Mouse (Mus musculus) ovary, postnatal 10 days (tissue): ENCODE measurements around the gene Reg4.

ENCODE experiments used
- DNase-seq: peaks from one replicate; pipeline ENCODE4 v3.0.0; 2022; ENCODE audit warnings: low spot score

The Reg4 gene

DNA sequence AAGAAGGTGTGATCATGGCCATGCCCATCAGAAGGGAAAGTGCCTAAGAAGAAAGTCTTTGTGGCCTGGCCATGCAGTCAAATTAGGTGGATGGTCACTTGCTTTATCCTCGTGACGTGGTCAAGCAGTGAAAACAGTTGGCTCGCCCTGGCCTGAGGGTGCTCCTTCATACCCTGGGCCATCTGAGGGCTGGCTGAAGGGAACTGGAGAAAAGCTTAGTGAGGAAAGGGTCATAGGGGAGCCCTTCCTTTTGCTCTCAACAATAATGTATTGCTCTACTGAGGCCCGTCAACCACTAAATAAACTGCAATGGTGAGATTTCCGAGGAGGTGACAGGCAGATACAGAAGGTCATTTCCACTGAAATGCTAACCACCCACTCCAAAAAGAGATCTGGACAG, 15.3 kb downstream of the Reg4 start:
- DNase-seq: no peak

DNA sequence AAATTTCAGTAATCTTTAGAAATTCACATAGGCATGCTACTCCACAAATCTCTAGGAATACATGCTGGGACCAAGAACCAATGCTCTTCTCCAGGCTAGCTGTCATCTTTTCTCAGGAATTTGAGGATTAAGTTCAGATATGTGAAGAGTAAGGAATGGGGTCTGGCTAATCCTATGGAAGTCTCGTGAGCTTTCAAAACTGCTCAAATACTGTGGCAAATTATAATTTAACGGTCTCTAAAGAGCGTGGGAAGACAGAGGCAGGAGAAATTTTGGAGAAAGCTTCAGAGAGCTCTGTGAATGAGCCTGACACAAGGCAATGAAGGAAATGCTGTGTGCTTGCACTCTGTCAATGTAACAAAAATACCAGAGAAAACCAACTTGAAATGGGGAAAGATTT, 16.2 kb downstream of the Reg4 start:
- DNase-seq: no peak

DNA sequence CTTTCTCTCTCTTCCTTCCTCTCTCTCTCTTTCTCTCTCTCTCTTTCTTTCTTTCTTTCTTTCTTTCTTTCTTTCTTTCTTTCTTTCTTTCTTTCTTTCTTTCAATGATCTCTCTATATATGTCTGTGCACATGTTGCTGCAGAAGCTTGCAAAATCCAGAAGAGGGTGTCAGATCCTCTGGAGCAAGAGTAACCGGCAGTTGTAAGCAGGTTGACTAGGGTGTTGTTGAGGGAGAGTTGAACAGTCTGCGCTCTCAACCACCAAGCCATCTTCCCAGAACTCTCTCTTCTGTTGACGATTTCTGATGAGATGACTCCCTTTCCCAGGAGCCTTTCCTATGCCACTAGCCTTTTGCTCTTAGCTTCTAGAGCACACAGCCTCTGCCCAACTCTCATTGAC, 20.1 kb downstream of the Reg4 start:
- no peak for DNase-seq

DNA sequence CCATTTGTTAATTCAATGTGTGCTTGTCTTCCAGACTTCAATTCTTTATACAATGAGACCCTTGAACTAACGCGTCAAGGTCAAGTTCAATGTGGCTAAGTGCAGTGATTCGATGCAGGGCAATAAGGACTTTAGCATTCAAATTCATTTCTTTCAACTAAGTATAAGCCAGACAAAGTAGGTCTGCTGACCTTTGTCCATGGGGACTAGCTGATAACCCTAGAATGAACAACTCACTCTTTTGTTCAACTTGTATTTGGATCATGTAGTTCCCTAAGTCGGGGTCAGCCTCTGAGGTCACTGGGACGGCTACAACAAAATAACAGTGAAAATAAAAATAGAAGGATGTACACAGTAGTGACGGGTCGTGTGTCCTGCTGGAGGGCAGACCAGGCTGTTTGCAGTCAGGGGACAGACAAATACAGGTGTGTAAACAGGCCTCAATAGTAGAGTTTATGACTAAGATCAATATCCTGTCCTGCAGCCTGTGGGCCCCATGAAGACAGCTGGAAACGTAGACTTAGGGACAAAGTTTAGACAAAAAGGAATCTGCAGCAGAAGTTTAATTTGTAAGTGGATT, 20.6 kb downstream of the Reg4 start:
- no peak for DNase-seq

DNA sequence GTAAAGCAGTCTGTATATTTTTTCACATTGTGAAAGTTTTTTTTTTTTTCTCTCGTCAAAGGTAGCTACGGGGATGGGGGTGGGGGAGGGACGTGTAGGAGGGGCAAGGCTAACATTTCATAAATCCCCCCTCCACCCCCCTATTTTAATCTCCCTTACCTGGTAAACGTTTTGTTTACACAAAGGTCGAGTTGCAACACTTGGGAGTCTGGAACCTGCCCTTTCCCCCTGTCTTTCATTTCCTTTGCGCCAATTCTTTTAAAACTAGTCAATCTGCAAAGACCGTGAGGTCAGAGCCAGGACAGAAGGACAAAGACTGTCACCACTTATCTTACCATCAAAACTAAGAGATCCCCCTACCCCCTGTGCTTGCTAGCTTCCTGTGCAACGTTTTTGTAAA, 23.9 kb downstream of the Reg4 start:
- no peak for DNase-seq

DNA sequence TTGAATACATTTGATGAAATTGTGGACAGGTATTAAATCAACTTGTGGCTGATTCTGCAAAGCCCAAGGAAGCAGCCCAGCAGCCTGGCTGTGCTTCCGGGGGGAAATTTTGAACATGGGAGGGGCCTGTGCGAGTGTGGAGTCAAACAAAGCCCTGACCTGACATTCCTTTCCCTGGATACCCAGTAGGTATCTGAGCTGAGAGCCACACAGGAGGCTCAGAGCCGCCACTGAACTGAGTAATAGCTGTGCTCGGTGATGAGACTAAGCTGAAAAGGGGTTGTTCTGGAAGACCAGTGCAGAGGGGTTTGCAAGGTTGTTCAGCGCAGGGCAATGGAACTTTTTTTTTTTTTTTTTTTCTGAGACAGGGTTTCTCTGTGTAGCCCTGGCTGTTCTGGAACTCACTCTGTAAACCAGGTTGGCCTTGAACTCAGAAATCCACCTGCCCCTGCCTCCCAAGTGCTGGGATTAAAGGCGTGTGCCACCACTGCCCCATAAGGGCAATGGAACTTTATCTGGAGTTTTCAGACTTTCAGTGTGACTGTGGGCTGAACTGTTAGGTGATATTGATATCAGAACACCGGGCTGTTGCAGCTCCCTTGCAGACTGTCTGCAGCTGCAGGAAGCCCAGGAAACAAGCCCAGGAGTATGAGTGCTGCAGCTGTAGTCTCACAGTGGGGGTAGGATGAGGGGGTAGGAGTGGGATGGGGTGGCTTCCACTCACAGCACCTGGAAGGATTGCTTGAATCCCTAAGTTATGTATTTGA, 25.2 kb downstream of the Reg4 start:
- no peak for DNase-seq

DNA sequence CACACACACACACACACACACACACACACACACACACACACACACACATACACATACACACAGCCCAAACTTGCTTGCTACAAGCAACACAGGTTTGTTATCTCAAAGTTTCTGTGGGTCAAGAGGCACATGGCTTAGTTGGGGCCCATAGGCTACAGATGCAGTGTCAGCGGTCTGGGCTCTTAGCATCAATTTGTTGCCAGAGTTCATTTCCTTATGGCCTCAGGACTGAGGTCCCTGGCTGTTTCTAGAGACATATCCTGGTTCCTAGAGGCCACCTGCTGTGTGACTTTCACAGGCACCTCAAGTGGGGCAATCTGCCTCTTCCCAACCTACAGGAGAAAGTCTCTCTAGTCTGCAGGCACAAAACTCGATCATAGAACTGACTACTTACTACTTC, 27.4 kb downstream of the Reg4 start:
- no peak for DNase-seq

DNA sequence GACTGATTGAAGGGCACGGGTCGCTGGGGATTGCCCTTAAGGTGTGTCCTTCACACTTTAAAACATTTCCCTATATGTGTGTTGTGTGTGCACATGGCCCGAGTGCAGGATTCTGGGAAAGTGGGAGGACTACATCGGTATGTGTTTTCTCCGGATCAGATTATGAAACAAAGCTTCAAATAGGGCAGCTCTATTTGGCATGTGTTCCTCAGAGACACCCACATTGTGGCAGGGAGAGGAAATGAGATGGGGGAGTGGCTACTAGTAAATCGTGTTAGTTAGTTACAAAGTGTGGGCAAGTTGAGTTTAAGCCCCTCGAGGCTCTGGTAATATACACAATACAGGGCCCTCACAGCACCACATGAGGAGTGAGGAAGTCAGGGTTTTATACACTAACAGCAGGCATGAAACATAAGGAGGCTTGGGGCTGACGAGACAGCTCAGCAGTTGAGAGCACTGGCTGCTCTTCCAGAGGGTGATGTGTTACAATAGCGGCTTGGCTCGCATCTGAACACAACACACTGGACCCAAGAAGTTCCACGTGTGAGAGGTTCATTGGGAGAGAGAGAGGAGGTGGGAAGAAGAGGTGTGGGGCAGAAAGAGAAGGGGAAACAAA, 28.0 kb downstream of the Reg4 start:
- no peak for DNase-seq

DNA sequence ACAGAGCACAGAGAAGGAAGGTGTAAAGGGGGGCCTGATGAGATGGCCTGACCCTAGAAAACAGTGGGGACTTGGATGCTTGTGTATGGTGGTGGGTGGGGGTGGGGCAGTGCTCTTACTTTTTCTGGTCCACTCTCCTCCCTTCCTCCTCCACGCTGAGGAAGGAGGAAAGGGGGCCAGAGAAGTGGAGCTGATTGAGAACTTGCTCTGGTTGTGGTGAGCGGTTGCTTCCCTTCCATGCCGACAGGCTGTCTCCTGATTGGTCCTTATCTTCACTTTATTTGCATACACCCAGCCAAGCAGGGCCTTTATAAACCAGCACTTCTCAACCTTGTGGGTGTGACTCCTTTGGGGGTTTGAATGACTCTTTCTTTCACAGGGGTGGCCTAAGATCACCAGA, 32.1 kb downstream of the Reg4 start:
- no peak for DNase-seq

DNA sequence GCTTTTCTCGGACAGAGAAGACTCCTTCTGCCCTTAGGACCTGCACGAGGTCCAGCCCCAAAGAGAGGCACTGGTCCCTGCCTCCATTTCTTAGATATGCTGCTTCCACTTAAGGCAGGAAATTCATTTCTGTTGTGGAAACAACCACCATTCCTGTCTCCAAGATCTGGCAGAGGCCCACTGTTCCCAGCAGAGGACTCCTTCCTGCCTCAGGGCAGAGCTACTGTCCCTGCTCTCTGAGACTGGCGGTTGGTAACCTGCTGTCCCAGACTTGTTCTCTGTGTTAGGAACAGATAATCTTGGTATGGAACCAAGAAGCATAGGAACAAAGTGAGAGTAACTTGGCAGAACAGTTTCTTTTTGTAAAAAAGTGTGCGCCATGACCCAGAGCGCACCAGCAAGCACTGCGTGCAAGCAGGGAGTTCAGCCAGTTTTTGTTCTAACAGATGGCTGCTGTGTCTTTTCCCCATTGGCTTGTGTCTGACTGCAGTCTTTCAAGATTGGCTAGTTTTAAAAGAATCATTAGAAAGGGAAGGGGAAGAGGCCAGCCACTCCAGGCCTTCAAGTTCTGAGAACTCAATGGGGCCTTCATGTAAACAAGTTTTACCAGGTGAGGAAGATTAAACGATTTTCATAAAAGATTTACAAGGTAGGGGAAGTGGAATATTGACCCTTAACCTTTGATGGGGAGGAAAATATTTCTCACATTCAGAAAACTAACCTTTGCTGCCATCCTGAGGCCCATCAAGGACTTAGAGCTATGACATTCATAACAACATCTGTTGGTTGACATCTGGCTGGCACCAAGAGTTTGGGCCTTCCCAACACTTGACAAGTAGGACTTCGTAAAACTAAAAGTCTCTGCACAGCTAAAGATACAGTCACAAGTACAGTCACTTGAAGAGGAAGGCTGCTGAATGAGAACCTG, 33.0 kb downstream of the Reg4 start:
- DNase-seq: no peak

DNA sequence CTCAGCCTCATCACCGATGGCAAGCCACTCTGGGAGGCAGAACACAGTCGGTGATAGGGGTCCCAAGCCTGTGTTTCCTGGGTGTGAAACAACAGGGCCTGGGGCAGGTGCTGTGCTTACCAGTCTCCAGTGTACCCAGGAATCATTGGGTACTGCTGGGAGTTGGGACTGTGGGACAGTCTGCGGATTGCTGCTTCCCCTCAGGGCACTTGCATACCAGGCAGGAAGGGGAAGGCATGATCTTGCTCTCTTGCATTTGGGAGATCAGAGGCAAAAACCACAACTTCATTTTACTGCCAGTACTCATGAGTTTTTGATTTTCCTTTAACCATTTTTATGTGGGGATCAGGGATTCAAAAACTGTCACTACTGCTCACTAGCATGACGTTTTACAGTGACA, 36.8 kb downstream of the Reg4 start:
- no peak for DNase-seq

DNA sequence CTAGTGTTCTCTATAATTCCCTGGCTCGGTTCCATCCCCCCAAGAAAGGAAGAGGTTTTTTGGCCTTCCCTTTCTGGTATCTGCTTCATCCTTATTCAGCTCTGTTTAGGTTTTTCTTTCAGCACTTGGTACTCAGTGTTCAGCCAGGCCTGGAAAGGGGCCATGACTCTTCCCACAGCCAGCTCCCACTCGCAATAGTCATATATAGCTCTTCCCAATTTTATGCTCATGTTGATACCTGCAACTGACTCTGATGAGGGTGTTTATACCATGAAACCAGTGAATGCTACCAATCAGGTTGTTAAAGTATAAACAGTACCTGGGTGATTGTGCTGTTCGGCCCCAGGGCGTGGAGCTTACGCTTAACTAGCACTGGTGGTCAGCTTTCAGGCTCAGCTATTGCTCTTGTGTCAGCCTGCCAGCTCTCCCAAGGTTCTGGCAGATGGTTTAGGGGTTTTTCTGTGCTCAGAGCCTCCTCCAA, 37.4 kb downstream of the Reg4 start:
- peak; percentile 18 for DNase-seq

DNA sequence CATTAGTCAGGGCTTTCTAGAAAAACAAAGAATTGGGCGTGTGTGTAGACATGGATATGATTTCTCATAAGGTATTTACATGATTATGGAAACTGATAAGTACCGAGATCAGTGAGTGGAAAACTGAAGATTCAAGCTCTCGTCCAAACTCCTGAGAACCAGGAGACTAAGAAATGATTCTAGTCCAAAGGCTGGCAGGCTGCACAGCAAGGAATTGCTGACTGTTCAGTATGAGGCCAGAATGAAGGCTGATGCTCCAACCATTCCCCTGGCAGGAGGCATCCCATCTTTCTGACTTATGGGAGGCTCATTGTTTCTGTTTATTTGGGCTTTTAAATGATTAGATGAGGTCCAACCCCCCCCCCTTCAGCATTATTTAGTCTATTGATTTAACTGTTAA, 38.6 kb downstream of the Reg4 start:
- DNase-seq: no peak

DNA sequence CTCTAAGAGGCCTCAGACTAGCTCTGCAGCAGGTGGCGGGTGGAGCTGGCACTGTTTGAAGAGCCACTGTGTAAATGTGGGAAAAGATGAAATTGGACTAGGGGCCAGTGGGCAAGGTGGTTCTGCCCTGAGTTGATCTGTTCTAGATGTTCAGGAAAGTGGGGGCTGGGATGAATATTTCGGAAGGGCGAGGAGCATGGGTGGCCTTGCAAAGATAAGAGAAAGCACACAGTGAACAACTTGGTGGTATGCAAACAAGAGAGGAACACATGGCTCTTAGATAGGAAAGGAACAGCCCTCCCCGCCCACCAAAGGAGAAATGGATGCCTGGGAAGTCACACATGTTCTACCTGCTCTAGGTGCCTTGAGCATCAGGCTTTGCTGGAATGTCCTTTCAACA, 39.5 kb downstream of the Reg4 start:
- DNase-seq: no peak

DNA sequence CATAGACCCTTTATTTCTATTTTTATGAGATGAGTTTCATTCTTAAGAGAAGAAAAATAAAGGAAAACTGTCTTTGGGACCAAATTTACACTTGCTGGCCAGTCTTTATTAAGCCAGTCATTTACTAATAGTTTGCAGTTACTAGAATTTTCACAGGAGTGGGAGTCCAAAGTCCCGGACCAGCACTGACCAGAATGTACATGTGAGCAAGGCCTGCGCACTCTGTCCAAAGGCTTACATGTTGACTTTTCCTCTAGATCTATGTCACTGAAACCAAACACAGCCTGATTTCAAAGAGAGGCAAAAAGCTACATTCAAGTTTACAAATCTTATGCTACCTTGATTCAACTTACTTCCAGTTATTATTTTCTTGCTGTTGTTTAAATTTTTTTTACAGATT, 40.2 kb downstream of the Reg4 start:
- no peak for DNase-seq

DNA sequence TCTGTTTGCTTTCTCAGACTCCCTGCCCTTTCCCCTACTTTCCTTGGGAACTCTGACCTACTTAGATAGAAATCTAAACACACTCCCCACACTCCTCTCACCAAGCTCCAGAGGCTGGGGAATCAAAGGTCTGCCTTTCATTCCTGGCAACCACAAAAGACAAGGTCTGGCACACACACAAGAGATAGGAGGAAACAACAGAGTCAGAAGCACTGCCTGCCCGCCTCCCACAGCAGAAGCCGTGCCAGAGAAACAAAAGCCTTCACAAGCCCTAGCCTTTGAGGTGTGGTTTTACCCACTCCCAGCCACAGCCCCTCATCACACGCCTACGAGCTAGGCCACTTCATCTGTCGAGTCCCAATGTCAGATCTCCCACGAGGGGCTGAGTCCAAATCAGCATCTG, 45.3 kb downstream of the Reg4 start:
- DNase-seq: peak; percentile 14

DNA sequence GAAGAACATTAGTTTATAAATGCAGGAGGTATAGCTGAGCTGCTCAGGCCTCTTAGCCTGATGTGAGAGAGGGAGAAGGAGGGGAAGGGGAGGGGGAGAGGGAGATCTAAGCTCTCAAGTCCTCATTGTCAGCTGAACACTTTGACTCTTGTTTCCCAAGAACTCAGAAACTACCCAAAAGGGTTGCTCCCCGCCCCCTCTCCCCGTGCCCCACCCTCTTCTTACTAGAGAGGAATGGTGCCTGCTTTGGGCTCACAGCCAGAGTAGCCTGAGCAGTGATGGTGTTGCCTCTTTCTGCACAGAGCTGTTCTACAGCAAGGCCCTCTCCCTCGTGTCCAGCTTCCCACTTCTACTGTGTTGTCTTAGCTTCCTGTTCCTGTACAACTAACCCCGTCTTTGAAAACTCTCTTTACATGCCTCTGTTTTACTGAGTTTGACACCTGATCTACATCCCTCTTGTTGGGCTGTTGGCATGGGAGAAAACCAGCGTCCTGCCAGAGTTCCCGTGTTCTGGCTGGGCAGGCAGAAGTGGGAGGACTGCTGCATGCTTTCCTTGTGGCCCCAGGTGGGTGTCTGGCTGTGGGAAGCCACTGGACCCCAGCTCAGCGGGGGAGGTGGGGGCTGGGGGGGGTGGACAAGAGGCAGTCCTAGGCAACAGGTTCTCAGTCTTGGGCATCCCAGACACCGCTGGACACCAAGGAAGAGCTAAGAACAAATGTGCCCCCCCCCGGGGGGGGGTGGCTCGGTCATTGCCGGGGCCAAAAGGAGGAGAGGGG, 51.9 kb downstream of the Reg4 start:
- no peak for DNase-seq

DNA sequence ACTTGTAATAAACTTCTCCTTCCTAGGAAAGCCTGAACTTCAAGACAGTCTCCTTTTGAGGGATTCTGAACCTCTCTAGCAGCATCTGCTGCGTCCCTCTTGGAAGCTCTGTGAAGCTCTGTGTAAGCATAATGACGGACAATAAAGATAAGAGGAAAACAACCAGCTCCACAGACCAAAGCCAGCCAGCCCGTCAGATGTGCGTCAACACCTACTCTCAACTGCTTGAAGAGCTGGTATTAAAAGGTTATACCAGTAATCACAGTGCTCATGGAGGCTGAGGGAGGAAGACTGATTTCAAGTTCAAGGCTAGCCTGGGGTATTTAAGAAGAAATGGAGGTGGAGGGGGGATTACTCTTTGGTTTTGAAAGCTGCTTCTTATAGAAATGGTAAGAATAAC, 57.7 kb downstream of the Reg4 start:
- DNase-seq: no peak

DNA sequence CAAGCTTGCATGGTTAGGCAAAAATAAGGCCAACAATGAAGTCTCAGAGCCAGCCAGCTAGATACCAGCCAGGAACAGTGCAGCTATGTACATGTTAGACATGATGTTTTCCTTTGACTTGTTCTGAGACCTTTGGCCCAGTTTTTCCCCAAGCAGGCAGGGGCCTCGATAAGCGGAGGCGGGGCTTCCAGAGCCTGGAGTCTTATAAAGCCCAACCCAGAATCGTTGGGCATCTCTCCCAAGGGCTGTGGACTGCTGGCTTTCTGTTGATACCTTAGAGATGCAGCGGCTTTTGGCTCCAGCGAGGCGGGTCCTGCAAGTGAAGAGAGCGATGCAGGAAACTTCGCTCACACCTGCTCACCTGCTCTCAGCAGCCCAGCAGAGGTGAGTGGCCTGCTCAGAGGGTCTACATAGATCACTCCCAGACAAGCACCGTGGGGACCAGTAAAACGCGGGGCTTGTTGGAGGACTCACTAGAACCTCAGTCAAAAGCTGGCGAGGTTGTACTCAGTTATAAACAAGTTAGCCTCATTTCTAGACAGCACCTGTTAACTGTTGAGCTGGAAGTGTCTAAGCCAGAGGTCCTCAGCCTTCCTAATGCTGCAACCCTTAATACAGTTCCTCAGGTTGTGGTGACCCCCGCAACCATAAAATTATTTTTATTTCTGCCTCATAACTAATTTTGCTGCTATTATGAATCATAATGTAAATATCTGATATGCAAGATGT, 58.4 kb downstream of the Reg4 start, which contains the start of gene Hmgcs2:
Hmgcs2 (plus strand) TSS at position 232 of the 729 bp plus-strand sequence.
- DNase-seq: peak; percentile 39

DNA sequence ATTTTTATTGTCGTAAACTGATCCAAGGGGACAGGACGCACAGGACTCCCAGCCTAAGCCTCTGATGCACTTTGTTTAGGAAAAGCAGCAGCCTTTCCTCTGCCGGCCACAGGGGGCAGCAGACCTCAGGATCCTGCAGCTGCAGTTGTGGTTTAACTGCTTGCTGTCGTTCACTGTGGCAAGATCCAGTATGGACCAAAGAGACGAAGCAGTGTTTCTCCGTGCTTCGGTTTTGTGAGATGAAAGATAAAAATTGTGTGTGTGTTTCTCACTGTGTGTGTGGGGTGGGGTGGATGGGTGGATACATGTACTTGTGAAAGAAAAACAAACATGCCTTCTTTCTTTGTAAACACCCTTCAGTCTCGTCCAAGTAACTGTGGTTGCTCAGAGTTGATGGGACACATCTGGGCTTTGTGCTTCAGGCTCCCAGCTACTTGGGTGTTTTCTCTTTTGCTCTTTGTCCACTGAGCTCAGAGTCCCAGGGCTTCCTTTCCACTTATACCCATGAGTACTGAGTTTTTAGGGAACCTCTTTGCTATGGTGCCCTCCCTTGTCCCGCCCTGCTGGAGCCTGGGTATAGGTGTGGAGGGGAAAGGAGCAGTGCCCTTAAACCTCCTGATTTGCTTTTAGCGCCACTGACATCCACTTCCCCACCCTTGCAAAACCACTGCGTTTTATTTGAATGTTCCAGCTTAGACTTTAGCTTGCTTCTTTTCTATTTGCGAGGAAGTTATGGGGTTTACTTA, 59.1 kb downstream of the Reg4 start:
- DNase-seq: peak; percentile 21
